Mouse (Mus musculus) intestine, embryonic 14.5 days (tissue): Measurements from ENCODE around the gene Cxcl14. TPM values are rescaled to one million over a fixed set of nuclear protein-coding genes. Genes with fewer than 3 reads are reported as not detected.

Experiments used
- ATAC-seq: fragments of 200-750 bp; cut with Nextera tagmentation; replicated peaks from 2 replicates; pipeline ENCODE4 v1.8.0; 2017; ENCODE audit warnings: low read depth, moderate number of reproducible peaks, moderate TSS enrichment, moderate library complexity; ENCODE audit not compliant: low FRiP score, low TSS enrichment
- DNase-seq: peaks from one replicate; pipeline ENCODE4 v3.0.0-alpha.2; 2018; ENCODE audit warnings: low spot score
- H3K27ac ChIP-seq: fragments of 300-500 bp; sonication (generic); 2 replicates; pipeline ENCODE4 v1.5.1; 2014; ENCODE audit warnings: low read depth, mild to moderate bottlenecking, control low read depth
- H3K27me3 ChIP-seq: fragments of 300-500 bp; sonication (generic); replicated peaks from 2 replicates; pipeline ENCODE4 v1.6.1; 2014; ENCODE audit warnings: low read length, control low read depth; ENCODE audit not compliant: control insufficient read depth, insufficient read depth
- H3K36me3 ChIP-seq: fragments of 300-500 bp; sonication (generic); 2 replicates; pipeline ENCODE4 v1.6.1; 2014; ENCODE audit warnings: low read length, control low read depth; ENCODE audit not compliant: control insufficient read depth, insufficient read depth
- H3K4me1 ChIP-seq: fragments of 300-500 bp; sonication (generic); replicated peaks from 2 replicates; pipeline ENCODE4 v1.6.1; 2014; ENCODE audit warnings: low read length, control low read depth, mixed read lengths; ENCODE audit not compliant: control insufficient read depth, insufficient read depth
- H3K4me2 ChIP-seq: fragments of 300-500 bp; sonication (generic); 2 replicates; pipeline ENCODE4 v1.6.1; 2014; ENCODE audit warnings: low read length
- H3K4me3 ChIP-seq: fragments of 300-500 bp; sonication (generic); 2 replicates; pipeline ENCODE4 v1.5.1; 2014; ENCODE audit warnings: low read depth, low read length, control low read depth, mixed read lengths
- H3K9ac ChIP-seq: fragments of 300-500 bp; sonication (generic); 2 replicates; pipeline ENCODE4 v1.6.1; 2014; ENCODE audit warnings: mild to moderate bottlenecking, low read length
- H3K9me3 ChIP-seq: fragments of 300-500 bp; sonication (generic); 2 replicates; pipeline ENCODE4 v1.6.1; 2016; ENCODE audit warnings: low read length, control low read depth; ENCODE audit not compliant: control insufficient read depth
- WGBS: fragments of 180-500 bp; shearing (Covaris S2); extraction: QIAGEN DNeasy Blood & Tissue Kit; methylation state at CpG from one replicate; pipeline ENCODE4 v1.1.7; 2014; 5-methylcytosine and 5-hydroxymethylcytosine counted together
- polyA plus RNA-seq: library from polyadenylated mRNA; unstranded; fragments of >200 nt; fragmentation: Nextera tagmentation; extraction: Ambion mirVana; gene quantifications from 2 replicates; pipeline ENCODE4 v1.2.1, GENCODE M21; 2014

The Cxcl14 gene
- polyA plus RNA-seq, 1 experiment from 2014 or later: 5.7 TPM

DNA sequence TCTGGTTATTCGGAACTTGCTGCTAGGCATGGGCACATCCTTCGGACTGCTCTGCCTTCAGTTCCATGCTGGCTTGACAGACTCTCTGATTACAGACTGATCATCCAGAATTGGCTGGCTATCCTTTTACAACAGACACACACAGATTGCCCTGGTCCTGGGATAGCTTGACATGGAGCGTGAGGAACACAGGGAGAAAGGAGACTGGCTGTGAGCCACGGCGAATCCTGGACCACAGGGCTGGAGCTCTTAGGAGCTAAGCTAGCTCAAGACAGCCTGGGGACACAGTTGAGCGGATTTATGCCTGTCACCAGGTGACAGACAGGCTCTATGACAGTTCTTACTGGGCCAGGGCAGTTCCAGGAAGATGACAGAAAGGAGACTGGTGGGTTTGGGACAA is 36.0 kb upstream of the Cxcl14 start:
- Histone ChIP-seq H3K27me3 (no peaks in the 10 kb centered on the region), H3K36me3 (no peaks in the 10 kb centered on the region), H3K27ac (no peak overlapping the region), H3K4me2 (no peak overlapping the region), H3K4me1 (no peaks in the 10 kb centered on the region), H3K4me3 (no peak overlapping the region), H3K9me3 (no peaks in the 10 kb centered on the region), H3K9ac (no peak overlapping the region)
- WGBS: 77% methylated on average over 6 of the region's 6 CpGs
- ATAC-seq (no peak), DNase-seq (no peak)

DNA sequence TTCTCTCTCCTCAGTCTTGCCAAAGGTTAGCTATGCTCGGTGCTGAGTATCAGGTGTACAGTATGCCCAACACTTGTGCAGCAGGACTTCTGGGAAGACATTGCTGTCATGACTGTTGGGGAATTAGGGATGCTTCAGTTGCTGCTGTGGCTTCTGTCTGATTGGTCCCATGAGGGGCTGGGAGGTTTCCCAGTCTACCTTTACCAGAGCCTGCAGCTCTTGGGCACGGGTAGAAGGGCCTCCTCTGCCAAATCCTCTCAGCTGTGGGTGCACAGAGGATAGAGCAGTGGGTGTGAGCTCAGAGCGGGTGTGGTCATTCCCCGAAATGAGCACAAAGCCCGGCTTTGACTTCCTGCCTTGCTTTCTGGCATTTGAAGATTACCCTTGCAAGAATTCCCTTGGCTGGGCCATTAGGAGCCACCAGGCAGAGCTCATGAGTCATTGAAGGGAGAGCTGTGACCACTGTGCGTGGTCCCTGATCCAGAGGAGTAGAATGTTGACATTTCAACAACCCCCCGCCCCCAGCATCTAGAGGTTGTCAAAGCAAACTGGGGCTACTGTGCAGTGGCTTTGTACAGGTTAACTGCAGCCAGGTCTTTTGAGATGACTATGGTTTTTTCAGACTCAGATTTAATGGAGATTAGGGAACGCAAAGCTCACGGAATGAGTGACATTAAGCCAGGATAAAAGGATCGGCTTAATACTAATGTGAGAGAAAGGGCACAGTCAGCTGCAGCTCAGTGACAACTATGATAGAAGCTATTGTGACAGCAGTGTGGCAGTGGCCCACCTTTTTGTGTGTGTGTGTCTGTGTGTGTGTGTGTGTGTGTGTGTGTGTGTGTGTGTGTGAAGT is 34.5 kb upstream of the Cxcl14 start:
- 67% methylated on average over 10 of the region's 10 CpGs for WGBS
- DNase-seq: no peak
- no peaks in the 10 kb centered on the region for H3K36me3 ChIP-seq
- H3K4me1 ChIP-seq: no peaks in the 10 kb centered on the region
- no peak for ATAC-seq
- H3K9me3 ChIP-seq: no peaks in the 10 kb centered on the region
- H3K27ac ChIP-seq: no peak overlapping the region
- no peak overlapping the region for H3K4me3 ChIP-seq
- no peaks in the 10 kb centered on the region for H3K27me3 ChIP-seq
- no peak overlapping the region for H3K9ac ChIP-seq
- no peak overlapping the region for H3K4me2 ChIP-seq

DNA sequence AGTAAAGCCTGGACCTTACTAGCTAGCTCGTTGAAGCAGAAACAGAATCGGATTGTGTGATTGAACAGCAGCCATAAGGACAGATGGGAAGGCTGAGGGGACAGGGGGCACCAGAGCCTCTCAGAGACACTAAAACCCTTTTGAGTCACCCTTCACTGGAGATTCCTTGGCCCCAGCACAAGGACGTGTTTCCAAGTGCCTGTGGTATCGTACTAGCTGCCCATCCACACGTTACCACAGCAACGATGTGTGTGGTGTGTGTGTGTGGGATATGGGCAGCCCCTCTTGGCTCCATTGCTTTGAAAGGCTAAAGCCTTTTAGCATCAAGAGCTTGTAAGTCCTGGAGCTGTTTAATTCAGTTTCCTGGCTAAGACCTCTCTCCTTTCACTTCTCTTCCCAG is 33.4 kb upstream of the Cxcl14 start:
- no peak overlapping the region for H3K9ac ChIP-seq
- no peaks in the 10 kb centered on the region for H3K4me1 ChIP-seq
- WGBS: 84% methylated on average over 6 of the region's 6 CpGs
- H3K27me3 ChIP-seq: no peaks in the 10 kb centered on the region
- H3K27ac ChIP-seq: no peak overlapping the region
- H3K36me3 ChIP-seq: no peaks in the 10 kb centered on the region
- no peak overlapping the region for H3K4me3 ChIP-seq
- no peaks in the 10 kb centered on the region for H3K9me3 ChIP-seq
- H3K4me2 ChIP-seq: no peak overlapping the region
- no peak for ATAC-seq
- no peak for DNase-seq

- DNase-seq: no peak
- H3K27ac ChIP-seq: no peak overlapping the region
- 87% methylated on average over 6 of the region's 6 CpGs for WGBS
- H3K9ac ChIP-seq: no peak overlapping the region
- no peaks in the 10 kb centered on the region for H3K36me3 ChIP-seq
- no peaks in the 10 kb centered on the region for H3K27me3 ChIP-seq
- no peaks in the 10 kb centered on the region for H3K4me1 ChIP-seq
- ATAC-seq: no peak
- no peak overlapping the region for H3K4me2 ChIP-seq
- no peak overlapping the region for H3K4me3 ChIP-seq
- H3K9me3 ChIP-seq: no peaks in the 10 kb centered on the region
These were observed 32.8 kb upstream of the Cxcl14 start for GRCm38 (mm10) chr13:56329165-56329564.

DNA sequence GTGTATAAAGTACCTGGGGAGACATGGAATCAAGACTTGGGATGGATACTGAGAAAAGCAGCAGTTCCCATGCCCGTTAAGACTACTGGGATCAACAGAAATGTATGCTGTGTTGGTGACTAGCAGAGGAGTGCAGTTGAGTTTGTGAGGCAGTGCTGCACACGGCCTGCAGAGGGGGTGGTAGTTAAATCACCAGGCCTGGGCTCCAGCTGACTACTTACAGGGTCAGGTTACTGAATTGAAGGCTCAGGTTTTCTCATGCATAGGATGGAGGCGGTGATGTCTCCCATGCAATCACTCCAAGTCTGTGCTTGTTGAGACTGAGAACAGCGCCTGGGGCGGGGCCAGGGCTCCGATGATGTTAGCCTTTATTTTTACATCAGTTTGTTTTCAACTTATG is 31.4 kb upstream of the Cxcl14 start:
- DNase-seq (no peak), ATAC-seq (no peak)
- Histone ChIP-seq H3K9me3 (no peaks in the 10 kb centered on the region), H3K27ac (no peak overlapping the region), H3K4me3 (no peak overlapping the region), H3K4me2 (no peak overlapping the region), H3K36me3 (no peaks in the 10 kb centered on the region), H3K9ac (no peak overlapping the region), H3K4me1 (no peaks in the 10 kb centered on the region), H3K27me3 (no peaks in the 10 kb centered on the region)
- 18% methylated on average over 6 of the region's 6 CpGs for WGBS

- Histone ChIP-seq H3K4me1 (no peaks in the 10 kb centered on the region), H3K27me3 (no peaks in the 10 kb centered on the region; the same call in 1 of the 2 replicates), H3K36me3 (no peaks in the 10 kb centered on the region), H3K9me3 (no peaks in the 10 kb centered on the region), H3K4me2 (no peak overlapping the region), H3K27ac (no peak overlapping the region), H3K4me3 (no peak overlapping the region), H3K9ac (no peak overlapping the region)
- ATAC-seq: no peak
- no peak for DNase-seq
- 52% methylated on average over 7 of the region's 7 CpGs for WGBS
These were observed 25.3 kb upstream of the Cxcl14 start for GRCm38 (mm10) chr13:56321635-56322034.

GRCm38 (mm10) chr13:56316930-56317329 is 20.6 kb upstream of the Cxcl14 start:
- peaks cover 3% of the 10 kb centered on the region; the same call in 1 of the 2 replicates for H3K4me1 ChIP-seq
- ATAC-seq (no peak), DNase-seq (no peak)
- no peaks in the 10 kb centered on the region for H3K36me3 ChIP-seq
- no peaks in the 10 kb centered on the region for H3K9me3 ChIP-seq
- WGBS: 76% methylated on average over 4 of the region's 4 CpGs
- no peak overlapping the region for H3K9ac ChIP-seq
- H3K27ac ChIP-seq: no peak overlapping the region
- no peak overlapping the region for H3K4me2 ChIP-seq
- H3K4me3 ChIP-seq: no peak overlapping the region
- H3K27me3 ChIP-seq: no peaks in the 10 kb centered on the region; the same call in 1 of the 2 replicates

DNA sequence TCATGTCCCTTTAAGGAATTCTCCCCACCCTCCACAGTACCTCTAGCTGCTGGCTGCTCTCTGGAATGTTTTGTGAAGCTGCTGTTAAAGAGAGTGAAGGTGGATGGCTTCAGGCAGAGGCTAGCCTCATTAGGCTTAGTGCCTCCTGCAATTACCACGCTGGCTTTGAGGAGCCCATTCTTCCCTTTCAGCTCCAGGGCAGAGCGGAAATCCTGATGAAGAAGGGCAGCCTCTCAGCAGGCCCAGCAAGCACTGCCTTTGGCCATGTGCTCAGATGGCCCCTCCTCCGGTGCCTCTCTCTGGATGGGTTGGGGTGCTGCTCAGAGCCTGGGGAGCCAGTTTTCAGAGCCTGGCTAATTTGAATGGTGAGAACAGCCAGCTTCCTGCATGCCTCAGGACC is 18.9 kb upstream of the Cxcl14 start:
- H3K9ac ChIP-seq: no peak overlapping the region
- DNase-seq (no peak), ATAC-seq (no peak)
- H3K27ac ChIP-seq: no peak overlapping the region
- no peak overlapping the region for H3K4me3 ChIP-seq
- no peaks in the 10 kb centered on the region for H3K36me3 ChIP-seq
- no peaks in the 10 kb centered on the region; the same call in 1 of the 2 replicates for H3K27me3 ChIP-seq
- H3K9me3 ChIP-seq: peaks cover 10% of the 10 kb centered on the region; the same call in 1 of the 2 replicates
- H3K4me2 ChIP-seq: no peak overlapping the region
- 37% methylated on average over 3 of the region's 3 CpGs for WGBS
- peaks cover 3% of the 10 kb centered on the region; the same call in 1 of the 2 replicates for H3K4me1 ChIP-seq

DNA sequence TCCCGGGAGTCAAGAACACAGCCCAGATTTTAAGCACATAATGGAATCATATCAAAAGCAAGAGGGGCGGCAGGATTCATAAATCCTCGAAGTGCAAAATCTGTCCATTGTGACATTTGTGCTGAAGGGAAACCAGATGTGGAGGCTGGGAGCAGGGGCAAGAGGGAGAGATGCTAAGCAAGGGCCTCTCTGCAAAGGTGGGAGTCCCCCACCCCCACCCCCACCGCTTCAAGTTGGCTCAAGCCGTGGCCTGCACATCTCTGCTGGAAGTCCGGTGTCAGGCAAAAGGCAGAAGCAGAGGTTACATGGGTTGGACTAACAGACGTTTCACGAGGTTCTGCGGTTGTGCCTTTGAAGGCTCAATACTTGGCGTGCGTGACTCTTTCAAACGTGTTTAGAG is 8.7 kb upstream of the Cxcl14 start:
- H3K9me3 ChIP-seq: 0 out of 2 replicates have a peak, but pooled peaks cover under 1% of the 10 kb centered on the region
- 66% methylated on average over 12 of the region's 12 CpGs for WGBS
- no peaks in the 10 kb centered on the region for H3K4me1 ChIP-seq
- H3K4me3 ChIP-seq: no peak overlapping the region
- DNase-seq: no peak
- H3K27ac ChIP-seq: no peak overlapping the region
- no peak for ATAC-seq
- H3K4me2 ChIP-seq: no peak overlapping the region
- H3K27me3 ChIP-seq: no peaks in the 10 kb centered on the region
- H3K36me3 ChIP-seq: no peaks in the 10 kb centered on the region
- no peak overlapping the region for H3K9ac ChIP-seq
